Mouse (Mus musculus): ENCODE measurements around the gene Itpk1. TPM values are rescaled to one million over a fixed set of nuclear protein-coding genes. Genes with fewer than 3 reads are reported as not detected.
A peak's percentile ranks its signal among the peaks of the same experiment; 100 is the strongest.

Itpk1 gene
- polyA plus RNA-seq, 1 experiment from 2014 or later = 21.9 TPM

GRCm38 (mm10) chr12:102733381-102733780 is 28.7 kb upstream of the Itpk1 start:
- WGBS = 11% methylated on average over 4 of the region's 5 CpGs

GRCm38 (mm10) chr12:102730798-102731619 is 26.3 kb upstream of the Itpk1 start:
- Histone ChIP-seq H3K4me2 (ENCODE audit: low read depth, low read length) (peak overlapping the region; percentile 48), H3K4me3 (replicated peaks; ENCODE audit: low read length) (peak overlapping the region; percentile 8; the same call in 1 of the 2 replicates), H3K9ac (ENCODE audit: low read length) (no peak overlapping the region), H3K27ac (ENCODE audit: low read length) (peak overlapping the region; percentile 95), H3K4me1 (ENCODE audit: control insufficient read depth, insufficient read depth, low read length) (peaks cover 8% of the 10 kb centered on the region), H3K36me3 (ENCODE audit: control insufficient read depth, insufficient read depth, low read length) (no peaks in the 10 kb centered on the region), H3K27me3 (ENCODE audit: control insufficient read depth, insufficient read depth, low read length) (no peaks in the 10 kb centered on the region), H3K9me3 (replicated peaks; ENCODE audit: control insufficient read depth, low read length) (no peaks in the 10 kb centered on the region)
- 24% methylated on average over 16 of the region's 16 CpGs for WGBS
- ATAC-seq (ENCODE audit: insufficient read depth, low FRiP score) = peak; percentile 19; the same call in 1 of the 2 replicates

More at GRCm38 (mm10) chr12:102733381-102733780, 28.7 kb upstream of the Itpk1 start:
- Histone ChIP-seq H3K27ac (ENCODE audit: low read length) (no peak overlapping the region), H3K9me3 (replicated peaks; ENCODE audit: control insufficient read depth, low read length) (no peaks in the 10 kb centered on the region), H3K4me3 (replicated peaks; ENCODE audit: low read length) (no peak overlapping the region), H3K36me3 (ENCODE audit: control insufficient read depth, insufficient read depth, low read length) (no peaks in the 10 kb centered on the region), H3K4me1 (ENCODE audit: control insufficient read depth, insufficient read depth, low read length) (peaks cover 8% of the 10 kb centered on the region), H3K9ac (ENCODE audit: low read length) (no peak overlapping the region), H3K27me3 (ENCODE audit: control insufficient read depth, insufficient read depth, low read length) (no peaks in the 10 kb centered on the region), H3K4me2 (ENCODE audit: low read depth, low read length) (no peak overlapping the region)
- ATAC-seq (ENCODE audit: insufficient read depth, low FRiP score) = no peak

- Histone ChIP-seq H3K4me2 (ENCODE audit: low read depth, low read length) (peak overlapping the region; percentile 48), H3K9ac (ENCODE audit: low read length) (no peak overlapping the region), H3K9me3 (replicated peaks; ENCODE audit: control insufficient read depth, low read length) (no peaks in the 10 kb centered on the region), H3K4me1 (ENCODE audit: control insufficient read depth, insufficient read depth, low read length) (peaks cover 11% of the 10 kb centered on the region), H3K36me3 (ENCODE audit: control insufficient read depth, insufficient read depth, low read length) (no peaks in the 10 kb centered on the region), H3K27ac (ENCODE audit: low read length) (peak overlapping the region; percentile 95), H3K27me3 (ENCODE audit: control insufficient read depth, insufficient read depth, low read length) (no peaks in the 10 kb centered on the region), H3K4me3 (replicated peaks; ENCODE audit: low read length) (peak overlapping the region; percentile 8)
- peak; percentile 94 for ATAC-seq (ENCODE audit: insufficient read depth, low FRiP score)
- 31% methylated on average over 26 of the region's 26 CpGs for WGBS
These were observed 25.4 kb upstream of the Itpk1 start for GRCm38 (mm10) chr12:102729855-102730797.

- no peak for ATAC-seq (ENCODE audit: insufficient read depth, low FRiP score)
These were observed 21.0 kb upstream of the Itpk1 start for GRCm38 (mm10) chr12:102725761-102726175.

GRCm38 (mm10) chr12:102725146-102725545 is 20.4 kb upstream of the Itpk1 start:
- no peak overlapping the region for H3K27ac ChIP-seq (ENCODE audit: low read length)
- no peak overlapping the region for H3K9ac ChIP-seq (ENCODE audit: low read length)
- H3K36me3 ChIP-seq (ENCODE audit: control insufficient read depth, insufficient read depth, low read length) = no peaks in the 10 kb centered on the region
- no peak overlapping the region for H3K4me2 ChIP-seq (ENCODE audit: low read depth, low read length)
- no peak for ATAC-seq (ENCODE audit: insufficient read depth, low FRiP score)
- no peaks in the 10 kb centered on the region for H3K9me3 ChIP-seq (replicated peaks; ENCODE audit: control insufficient read depth, low read length)
- H3K4me1 ChIP-seq (ENCODE audit: control insufficient read depth, insufficient read depth, low read length) = peaks cover 3% of the 10 kb centered on the region; the same call in 1 of the 2 replicates
- no peak overlapping the region for H3K4me3 ChIP-seq (replicated peaks; ENCODE audit: low read length)
- WGBS = 92% methylated on average over 6 of the region's 6 CpGs
- no peaks in the 10 kb centered on the region for H3K27me3 ChIP-seq (ENCODE audit: control insufficient read depth, insufficient read depth, low read length)

More at GRCm38 (mm10) chr12:102725761-102726175, 21.0 kb upstream of the Itpk1 start:
- Histone ChIP-seq H3K9ac (ENCODE audit: low read length) (no peak overlapping the region), H3K27ac (ENCODE audit: low read length) (no peak overlapping the region), H3K27me3 (ENCODE audit: control insufficient read depth, insufficient read depth, low read length) (no peaks in the 10 kb centered on the region), H3K4me1 (ENCODE audit: control insufficient read depth, insufficient read depth, low read length) (peaks cover 9% of the 10 kb centered on the region), H3K36me3 (ENCODE audit: control insufficient read depth, insufficient read depth, low read length) (no peaks in the 10 kb centered on the region), H3K4me3 (replicated peaks; ENCODE audit: low read length) (no peak overlapping the region), H3K4me2 (ENCODE audit: low read depth, low read length) (no peak overlapping the region), H3K9me3 (replicated peaks; ENCODE audit: control insufficient read depth, low read length) (no peaks in the 10 kb centered on the region)
- 54% methylated on average over 7 of the region's 7 CpGs for WGBS

GRCm38 (mm10) chr12:102723861-102724260 is 19.1 kb upstream of the Itpk1 start:
- no peaks in the 10 kb centered on the region for H3K36me3 ChIP-seq (ENCODE audit: control insufficient read depth, insufficient read depth, low read length)
- no peaks in the 10 kb centered on the region for H3K9me3 ChIP-seq (replicated peaks; ENCODE audit: control insufficient read depth, low read length)
- H3K4me2 ChIP-seq (ENCODE audit: low read depth, low read length) = no peak overlapping the region
- peaks cover 3% of the 10 kb centered on the region; the same call in 1 of the 2 replicates for H3K4me1 ChIP-seq (ENCODE audit: control insufficient read depth, insufficient read depth, low read length)
- no peak overlapping the region for H3K9ac ChIP-seq (ENCODE audit: low read length)
- no peak overlapping the region for H3K4me3 ChIP-seq (replicated peaks; ENCODE audit: low read length)
- H3K27me3 ChIP-seq (ENCODE audit: control insufficient read depth, insufficient read depth, low read length) = no peaks in the 10 kb centered on the region
- ATAC-seq (ENCODE audit: insufficient read depth, low FRiP score) = no peak
- no peak overlapping the region for H3K27ac ChIP-seq (ENCODE audit: low read length)
- 64% methylated on average over 6 of the region's 6 CpGs for WGBS

GRCm38 (mm10) chr12:102722966-102723365 is 18.2 kb upstream of the Itpk1 start:
- 58% methylated on average over 8 of the region's 8 CpGs for WGBS
- Histone ChIP-seq H3K4me3 (replicated peaks; ENCODE audit: low read length) (no peak overlapping the region), H3K4me1 (ENCODE audit: control insufficient read depth, insufficient read depth, low read length) (peaks cover 3% of the 10 kb centered on the region; the same call in 1 of the 2 replicates), H3K27me3 (ENCODE audit: control insufficient read depth, insufficient read depth, low read length) (no peaks in the 10 kb centered on the region), H3K9me3 (replicated peaks; ENCODE audit: control insufficient read depth, low read length) (no peaks in the 10 kb centered on the region), H3K9ac (ENCODE audit: low read length) (no peak overlapping the region), H3K36me3 (ENCODE audit: control insufficient read depth, insufficient read depth, low read length) (no peaks in the 10 kb centered on the region), H3K27ac (ENCODE audit: low read length) (no peak overlapping the region), H3K4me2 (ENCODE audit: low read depth, low read length) (no peak overlapping the region)
- ATAC-seq (ENCODE audit: insufficient read depth, low FRiP score) = no peak

GRCm38 (mm10) chr12:102722451-102722850 is 17.7 kb upstream of the Itpk1 start:
- no peak overlapping the region for H3K27ac ChIP-seq (ENCODE audit: low read length)
- H3K36me3 ChIP-seq (ENCODE audit: control insufficient read depth, insufficient read depth, low read length) = no peaks in the 10 kb centered on the region
- peaks cover 3% of the 10 kb centered on the region; the same call in 1 of the 2 replicates for H3K4me1 ChIP-seq (ENCODE audit: control insufficient read depth, insufficient read depth, low read length)
- no peaks in the 10 kb centered on the region for H3K27me3 ChIP-seq (ENCODE audit: control insufficient read depth, insufficient read depth, low read length)
- H3K9me3 ChIP-seq (replicated peaks; ENCODE audit: control insufficient read depth, low read length) = no peaks in the 10 kb centered on the region
- H3K4me2 ChIP-seq (ENCODE audit: low read depth, low read length) = no peak overlapping the region
- no peak overlapping the region for H3K9ac ChIP-seq (ENCODE audit: low read length)
- no peak for ATAC-seq (ENCODE audit: insufficient read depth, low FRiP score)
- H3K4me3 ChIP-seq (replicated peaks; ENCODE audit: low read length) = no peak overlapping the region
- 51% methylated on average over 11 of the region's 11 CpGs for WGBS
